Mouse (Mus musculus) Patski (cell line): ENCODE results near the gene Scube1. TPM values are rescaled to one million over a fixed set of nuclear protein-coding genes. Genes with fewer than 3 reads are reported as not detected.

Experiments used
- ATAC-seq: fragments of 100-300 bp; one replicate; pipeline ENCODE4 v1.8.0; 2021
- CTCF ChIA-PET: fragments of 350-600 bp; sonication (Branson Sonifier 250); formaldehyde crosslinking; loops from one replicate; lab custom pipeline; 2022; ENCODE audit warnings: inconsistent platforms; lab: Charles Lee
- POLR2A ChIA-PET: fragments of 350-600 bp; sonication (Branson Sonifier 250); formaldehyde crosslinking; loops from one replicate; lab custom pipeline; 2022; ENCODE audit warnings: antibody characterized with exemption, inconsistent platforms; lab: Charles Lee
- DNase-seq: peaks from one replicate; pipeline ENCODE4 v3.0.0-alpha.2; 2011; ENCODE audit warnings: low read depth, low spot score
- H3K27me3 ChIP-seq: fragments of 371-371 bp; one replicate; pipeline ENCODE4 v1.5.1; 2021
- CTCF ChIP-seq: fragments of 100-300 bp; IDR thresholded peaks from one replicate; pipeline ENCODE4 v1.5.1; 2021
- in situ Hi-C: fragments of 300-500 bp; cut with MboI; formaldehyde crosslinking; loops from 3 replicates; pipeline ENCODE4 v1.11.1; 2018; ENCODE audit warnings: low pct_unique_long_range_greater_than_20kb, mixed read lengths
- polyA plus RNA-seq: library from polyadenylated mRNA; unstranded; gene quantifications from one replicate; pipeline ENCODE4 v1.2.3, GENCODE M21; 2021

Gene Scube1
- polyA plus RNA-seq, 1 experiment from 2014 or later, result 0.71 TPM

DNA sequence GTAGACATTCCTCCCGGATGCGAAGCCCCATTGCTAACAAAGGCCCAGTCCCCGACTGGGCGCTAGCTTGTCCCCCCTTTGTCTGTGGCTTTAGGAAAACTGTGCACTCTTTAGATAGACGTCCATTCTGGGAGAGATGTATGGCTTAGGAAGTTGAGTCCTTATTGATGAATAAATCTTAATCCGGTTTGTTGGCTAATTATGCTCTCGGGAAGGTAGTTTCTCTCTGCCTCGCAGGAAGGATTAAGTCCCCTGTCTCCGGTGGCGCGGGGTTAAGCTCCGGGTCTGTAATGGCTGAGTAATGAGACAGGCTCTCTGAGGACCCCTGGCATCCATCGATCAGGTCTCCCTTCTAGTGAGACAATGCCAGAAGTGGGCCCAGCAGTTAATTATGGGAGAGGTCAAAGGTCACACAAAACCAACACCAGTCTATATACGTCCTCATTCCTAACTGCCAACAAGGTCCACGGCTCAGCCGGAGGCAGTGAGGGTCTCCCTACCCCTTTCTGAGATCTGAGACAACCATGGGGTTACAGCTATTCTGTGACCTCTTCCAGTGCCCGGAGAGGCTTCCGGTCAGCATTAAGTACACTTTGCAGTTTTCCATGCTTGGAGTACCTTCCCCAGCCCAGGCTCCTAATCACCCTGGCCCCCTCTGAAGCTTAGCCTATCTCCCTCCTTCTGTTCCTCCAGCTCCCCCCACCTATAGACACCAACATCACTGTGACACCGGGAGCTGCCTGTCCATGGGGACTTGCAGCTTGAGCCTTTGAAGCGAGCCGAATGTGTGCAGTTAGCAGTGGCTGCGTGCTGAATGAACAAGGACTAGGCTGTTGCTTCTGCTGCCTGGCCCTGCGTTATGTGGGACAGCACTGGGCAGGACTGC is 14.7 kb downstream of the Scube1 start:
- in situ Hi-C loops, result no loop called here
- H3K27me3 ChIP-seq, result peaks cover 16% of the 10 kb centered on the region
- CTCF ChIA-PET, result interaction anchor here (1.2 kb wide), 1 partner anchor 10 kb away, joined by 3 read pairs; no protein-coding TSS in a partner anchor
- POLR2A ChIA-PET, result no interaction called here
- no peak for TF ChIP-seq CTCF
- DNase-seq (no peak), ATAC-seq (no peak)

DNA sequence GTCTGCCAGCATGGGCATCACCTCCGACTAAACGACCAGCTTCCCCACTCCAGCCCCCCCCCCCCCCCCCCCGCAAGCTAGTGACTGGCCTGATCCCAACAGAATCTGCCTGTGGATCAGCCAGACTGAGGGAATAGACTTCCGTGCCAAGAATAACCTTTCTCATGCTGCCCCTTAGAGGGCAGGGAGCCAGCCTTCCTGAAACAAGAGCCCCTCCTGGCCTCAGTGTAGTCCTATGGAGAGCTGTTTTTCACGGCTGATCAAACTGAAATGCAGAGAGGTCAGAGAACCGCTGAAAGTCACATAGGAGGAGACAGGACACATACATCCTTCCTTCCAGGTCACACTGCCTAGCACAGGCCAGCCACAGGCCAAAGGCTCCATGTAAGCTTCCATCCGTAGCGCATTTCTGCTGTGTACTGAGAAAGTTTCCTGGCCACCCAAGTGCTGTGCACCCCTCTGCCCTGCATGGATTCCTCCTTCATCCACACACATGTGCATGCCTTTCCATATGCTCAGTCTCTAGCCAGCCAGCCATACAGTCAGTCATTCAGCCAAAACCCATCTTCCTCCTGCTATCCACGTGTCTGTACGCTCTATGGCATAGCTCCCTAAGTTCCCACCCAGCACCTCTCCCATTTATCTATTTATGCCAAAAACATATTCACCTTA is 18.2 kb downstream of the Scube1 start:
- no peak for DNase-seq
- in situ Hi-C loops, result no loop called here
- ATAC-seq, result no peak
- ChIA-PET POLR2A (no interaction called here), CTCF (no interaction called here)
- peaks cover 19% of the 10 kb centered on the region for H3K27me3 ChIP-seq
- TF ChIP-seq CTCF, result no peak

DNA sequence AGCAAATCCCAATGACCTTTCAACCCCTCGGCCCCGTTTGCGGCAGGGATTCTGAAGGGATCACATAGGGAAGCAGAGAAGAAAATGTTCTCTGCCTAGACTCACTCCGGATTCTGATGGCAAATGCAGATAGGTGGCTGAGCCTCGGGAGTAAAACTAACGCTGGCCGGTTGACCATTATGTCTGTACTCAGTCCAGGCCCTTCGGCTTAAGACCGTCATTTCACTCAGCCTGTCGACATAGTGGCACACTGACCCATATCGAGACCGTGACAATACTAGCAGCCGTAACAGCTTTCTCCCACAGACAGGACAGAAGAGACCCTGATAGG is 24.3 kb downstream of the Scube1 start:
- POLR2A ChIA-PET, result no interaction called here
- ATAC-seq, result no peak
- H3K27me3 ChIP-seq, result peaks cover 25% of the 10 kb centered on the region
- TF ChIP-seq CTCF, result no peak
- in situ Hi-C loops, result no loop called here
- CTCF ChIA-PET, result interaction anchor here (1.4 kb wide), 1 partner anchor 9 kb away, joined by 3 read pairs; no protein-coding TSS in a partner anchor
- no peak for DNase-seq

DNA sequence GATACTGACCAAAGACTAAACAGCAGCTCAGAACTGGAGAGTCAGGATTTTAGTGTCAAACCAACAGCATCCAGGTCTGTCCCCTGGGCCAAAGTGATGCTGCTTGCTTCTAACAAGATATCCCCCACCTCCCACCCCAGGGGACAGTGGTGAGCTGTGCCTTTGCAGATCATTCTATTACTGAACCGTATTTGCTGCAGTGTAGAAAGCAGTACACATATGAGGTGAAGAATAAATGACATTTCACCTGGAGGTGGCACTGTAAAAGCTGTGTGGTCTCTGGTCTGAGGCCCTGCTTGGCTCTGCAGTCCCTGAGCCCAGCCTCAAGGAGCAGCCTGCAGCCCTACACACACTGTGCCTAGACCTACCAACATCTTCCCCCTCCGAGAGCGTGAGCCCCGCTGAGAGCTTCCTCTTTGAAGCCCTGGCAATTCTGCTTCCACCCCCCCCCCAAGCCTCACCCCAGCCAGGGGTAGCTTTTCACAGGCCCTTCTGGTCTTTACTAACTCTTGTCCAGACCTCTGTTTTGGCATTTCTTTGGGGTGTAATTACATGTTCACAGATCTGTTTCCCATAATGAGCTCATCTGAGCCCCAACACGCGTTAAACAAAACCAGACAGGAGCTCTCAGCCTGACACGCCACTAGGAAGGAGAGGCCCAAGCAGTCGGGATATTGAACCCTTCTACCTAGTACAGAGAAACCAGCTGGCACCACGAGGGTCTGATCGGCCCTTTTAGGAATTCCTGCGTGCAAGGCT is 24.8 kb downstream of the Scube1 start:
- CTCF ChIA-PET, result interaction anchor here (1.4 kb wide), 1 partner anchor 9 kb away, joined by 3 read pairs; no protein-coding TSS in a partner anchor
- peaks cover 22% of the 10 kb centered on the region for H3K27me3 ChIP-seq
- POLR2A ChIA-PET, result no interaction called here
- ATAC-seq (no peak), DNase-seq (no peak)
- in situ Hi-C loops, result no loop called here
- TF ChIP-seq CTCF, result no peak

DNA sequence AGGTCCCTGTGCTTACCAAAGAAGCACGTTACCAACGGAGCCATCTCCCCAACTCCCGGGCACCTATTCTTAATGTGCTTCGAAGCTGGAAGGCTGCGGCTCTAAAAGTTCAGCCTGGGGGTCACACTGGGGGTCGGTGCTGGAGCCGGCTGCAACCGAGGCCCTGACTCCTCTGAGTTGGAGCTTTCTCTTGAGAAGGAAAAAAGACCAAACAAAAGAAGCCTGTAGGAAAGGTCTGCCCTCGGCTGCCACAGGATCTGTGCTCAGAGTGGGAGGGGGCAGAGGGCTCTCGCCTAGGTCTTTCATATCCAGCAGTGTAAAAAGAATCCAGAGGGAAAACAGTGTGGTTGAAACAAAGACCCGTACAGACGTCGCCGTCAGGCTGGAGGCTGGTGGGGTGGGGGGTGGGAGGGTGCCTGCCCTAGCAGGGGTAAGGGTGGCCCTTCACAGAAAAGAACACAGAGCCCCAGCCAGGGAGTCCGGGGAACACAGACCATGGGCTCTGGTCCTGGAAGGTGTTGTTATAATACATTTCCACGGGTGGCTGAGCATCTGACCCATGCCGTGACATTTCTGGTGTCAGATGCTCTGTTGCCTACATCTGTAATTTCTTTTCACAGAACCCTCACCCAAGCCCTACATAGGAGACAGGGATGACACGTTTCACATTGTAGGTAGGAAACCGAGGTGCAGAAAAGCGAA is 25.5 kb downstream of the Scube1 start:
- in situ Hi-C loops, result no loop called here
- TF ChIP-seq CTCF, result no peak
- DNase-seq, result no peak
- ChIA-PET POLR2A (no interaction called here), CTCF (no interaction called here)
- H3K27me3 ChIP-seq, result peaks cover 21% of the 10 kb centered on the region
- no peak for ATAC-seq

DNA sequence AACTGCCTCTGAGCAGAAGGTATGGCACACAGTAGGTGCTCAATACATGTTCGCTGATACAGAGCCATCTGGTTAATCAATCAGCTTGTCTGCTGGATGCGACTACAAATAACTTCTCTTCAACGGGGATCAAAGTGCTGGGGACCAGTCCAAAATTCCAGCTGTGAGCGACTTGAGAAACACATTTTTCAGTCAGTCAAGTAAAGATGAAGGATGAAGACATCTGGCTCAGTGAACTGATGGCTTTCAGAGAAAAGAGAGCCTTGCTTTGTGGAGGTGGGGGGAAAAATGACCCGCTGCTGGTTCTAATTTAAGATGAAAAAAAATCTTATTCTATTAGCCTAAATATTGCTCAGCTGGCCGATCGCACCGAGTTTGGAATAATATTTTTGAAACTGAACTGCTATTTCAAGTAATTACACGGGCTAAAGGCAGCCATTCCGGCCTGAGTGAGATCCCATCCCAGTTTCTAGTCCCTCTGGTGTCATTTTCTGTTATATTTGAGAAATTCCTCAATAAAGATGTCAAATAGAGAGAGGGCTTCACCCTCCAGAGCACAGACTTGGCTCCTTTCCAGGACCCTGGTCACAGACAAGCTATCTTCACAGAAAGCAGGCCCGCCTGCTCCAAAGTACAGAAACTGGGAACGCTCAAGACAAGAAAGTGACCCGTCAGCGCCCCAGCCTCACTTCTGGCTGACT is 28.0 kb downstream of the Scube1 start:
- DNase-seq, result no peak
- ATAC-seq, result no peak
- H3K27me3 ChIP-seq, result peaks cover 22% of the 10 kb centered on the region
- ChIA-PET POLR2A (no interaction called here), CTCF (no interaction called here)
- in situ Hi-C loops, result no loop called here
- no peak for TF ChIP-seq CTCF

DNA sequence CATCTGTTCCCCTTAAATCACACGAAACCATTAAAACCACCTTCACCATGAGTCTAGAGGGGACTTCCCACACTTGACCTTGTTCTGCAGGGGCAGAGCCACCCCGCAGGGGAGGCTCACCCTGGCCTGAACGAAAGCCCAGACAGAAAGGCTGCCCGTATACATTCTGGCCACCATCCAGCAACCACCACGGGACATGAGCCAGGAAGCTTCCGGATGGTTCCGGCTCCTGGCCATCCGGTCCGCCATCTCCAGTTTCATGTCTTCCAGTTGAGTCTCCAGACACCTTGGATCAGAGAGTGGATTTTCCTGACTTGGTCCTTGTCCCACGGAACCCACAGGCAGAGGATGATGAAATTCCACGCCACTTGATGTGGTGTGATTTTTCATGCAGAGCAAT is 29.7 kb downstream of the Scube1 start:
- TF ChIP-seq CTCF, result no peak

DNA sequence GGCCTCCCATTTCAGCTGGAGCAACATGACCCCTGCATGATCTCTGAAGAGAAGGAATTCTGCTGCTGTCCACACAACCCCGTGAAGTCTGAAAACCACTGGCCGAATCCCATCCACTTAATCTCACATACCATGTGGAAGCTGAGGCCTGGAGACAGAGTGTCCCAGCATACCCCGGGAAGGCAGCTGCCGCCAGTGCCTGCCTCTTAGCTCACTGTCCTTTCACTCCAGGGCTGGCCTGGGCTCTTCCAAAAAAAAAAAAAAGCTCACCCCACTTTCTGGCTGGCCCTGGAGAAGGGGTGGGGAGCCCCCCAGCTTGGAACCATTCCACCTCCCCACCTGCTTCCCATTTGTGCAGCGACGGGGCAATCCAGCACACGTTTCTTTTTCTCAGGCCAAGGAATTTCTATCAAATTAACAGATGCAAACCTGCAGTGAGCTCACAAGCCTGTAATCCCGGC is 32.9 kb downstream of the Scube1 start:
- CTCF ChIA-PET, result no interaction called here
- DNase-seq, result no peak

More for the DNA sequence above, 29.7 kb downstream of the Scube1 start:
- no peak for DNase-seq
- in situ Hi-C loops, result no loop called here
- CTCF ChIA-PET, result no interaction called here
- no peak for ATAC-seq
- POLR2A ChIA-PET, result no interaction called here
- peaks cover 22% of the 10 kb centered on the region for H3K27me3 ChIP-seq

DNA sequence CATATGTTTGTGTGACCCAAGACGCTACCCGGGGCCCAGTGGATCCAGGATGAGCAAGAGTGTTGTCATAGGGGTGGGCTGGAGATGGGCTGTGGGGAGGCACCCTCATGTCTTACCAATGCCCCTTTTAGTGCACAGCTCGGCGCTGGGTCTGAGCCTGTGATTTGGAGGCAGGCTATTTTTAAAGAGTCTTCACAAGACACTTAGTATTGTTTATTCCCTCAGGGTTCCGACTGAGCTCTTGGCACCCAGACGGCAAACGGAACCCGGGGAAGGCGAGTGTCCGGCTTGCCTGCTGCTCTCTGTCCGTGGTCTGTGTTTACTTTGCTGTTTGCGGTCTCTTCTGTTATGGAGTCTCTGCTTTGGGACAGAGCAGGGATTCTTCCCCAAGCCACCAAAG is 34.9 kb downstream of the Scube1 start:
- ATAC-seq (no peak), DNase-seq (no peak)
- ChIA-PET POLR2A (no interaction called here), CTCF (interaction anchor here (1.1 kb wide), 1 partner anchor 14 kb away, joined by 3 read pairs; no protein-coding TSS in a partner anchor)
- peaks cover 5% of the 10 kb centered on the region for H3K27me3 ChIP-seq
- no peak for TF ChIP-seq CTCF
- in situ Hi-C loops, result no loop called here

More for the DNA sequence above, 32.9 kb downstream of the Scube1 start:
- peaks cover 14% of the 10 kb centered on the region for H3K27me3 ChIP-seq
- TF ChIP-seq CTCF, result no peak
- in situ Hi-C loops, result no loop called here
- ATAC-seq, result no peak
- POLR2A ChIA-PET, result no interaction called here

DNA sequence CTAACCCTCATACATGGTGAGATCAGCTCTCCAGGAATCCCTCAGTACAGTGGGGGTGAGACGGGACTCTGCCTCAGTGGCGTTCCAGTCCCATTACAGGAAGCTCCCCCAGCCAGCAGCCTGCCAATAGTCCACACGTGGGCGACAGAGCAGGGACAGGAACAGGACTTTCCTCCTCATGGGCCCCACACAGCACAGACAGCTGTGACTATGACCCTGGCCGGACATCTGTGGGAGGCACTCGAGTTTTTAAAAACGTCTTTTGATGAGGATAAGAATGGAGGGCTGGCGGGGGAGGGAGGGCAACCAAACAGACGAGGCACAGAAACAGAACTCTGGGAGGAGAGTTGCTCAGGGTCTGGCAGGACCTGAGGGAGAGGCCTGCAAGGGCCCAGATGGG is 38.2 kb downstream of the Scube1 start:
- in situ Hi-C loops, result no loop called here
- ChIA-PET POLR2A (no interaction called here), CTCF (no interaction called here)
- TF ChIP-seq CTCF, result no peak
- peaks cover 7% of the 10 kb centered on the region for H3K27me3 ChIP-seq
- DNase-seq (no peak), ATAC-seq (no peak)
